Mouse (Mus musculus) left cerebral cortex, adult 18-20 months (tissue): ENCODE results near the gene Ccl24. TPM values are rescaled to one million over a fixed set of nuclear protein-coding genes. Genes with fewer than 3 reads are reported as not detected.
"Not testable (repeated sequence)": the region's sequence is repeated elsewhere in the genome, so short reads cannot be mapped to it uniquely, and the experiment has no call there.

Experiments
- DNase-seq, 2 experiments: peaks; one replicate each; pipeline ENCODE4 v3.0.0; 2021 to 2022; ENCODE audit warnings: low spot score in 2 of 2, mixed read lengths in 1 of 2
- long read RNA-seq, 2 experiments: library from polyadenylated mRNA; stranded (forward); transcript quantifications; one replicate each; pipeline ENCODE4 v2.0.0; 2021
- total RNA-seq, 2 experiments: library from RNA; stranded (reverse); gene quantifications; 2 replicates each; pipeline ENCODE4 v1.2.3; 2021

Gene Ccl24
- total RNA-seq: under 1 TPM in 1 of 2 experiments, not detected in 1; 0.42 TPM
- long read RNA-seq, experiment 1, partial matches to known transcripts: 0 of 1 reads
- long read RNA-seq, experiment 1, other reads (novel, unspliced or antisense): 1 of 1 reads
- long read RNA-seq, experiment 2: 0 reads

DNA sequence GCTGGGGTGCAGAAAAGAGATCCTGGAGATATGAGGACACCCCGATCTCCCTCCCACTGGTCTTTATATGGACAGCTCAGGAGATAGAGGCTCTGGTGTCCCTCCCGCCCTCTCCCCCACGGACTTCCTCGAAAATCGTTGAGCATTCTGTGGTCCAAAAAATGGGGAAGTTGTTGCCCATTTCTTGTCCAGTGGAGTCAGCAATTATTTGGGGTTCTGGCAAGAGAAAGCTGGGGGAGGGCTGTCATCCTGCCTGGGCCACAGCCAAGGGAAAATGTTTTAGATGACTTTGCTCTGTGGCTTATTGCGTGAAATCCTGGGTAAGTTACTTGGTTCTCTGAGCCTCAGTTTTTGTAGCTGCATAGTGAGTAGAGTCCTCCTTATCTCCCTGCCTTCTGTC is at the start of gene Ccl24:
TSS of gene Ccl24 (minus strand) at position 44 of the 400 bp plus-strand sequence.
- no peak for DNase-seq

DNA sequence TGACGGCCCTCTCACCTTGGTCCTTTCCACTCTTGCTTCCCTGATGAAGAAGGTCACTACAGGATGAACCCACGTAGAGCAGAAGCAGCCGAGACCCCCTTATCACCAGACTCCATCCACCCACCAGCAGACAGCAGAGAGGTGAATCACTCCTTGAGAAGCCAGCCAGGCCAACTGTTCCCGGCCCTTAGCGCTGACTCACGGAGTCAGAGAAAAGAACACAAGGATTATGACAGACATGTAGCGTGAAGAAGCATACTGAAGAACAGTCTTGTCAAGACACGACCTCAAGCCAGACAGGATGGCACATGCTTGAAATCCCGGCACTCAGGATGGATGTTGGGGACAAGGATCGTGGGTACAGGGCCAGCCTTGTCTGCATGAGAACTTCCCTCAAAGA is 48.9 kb upstream of the Ccl24 start:
- peak in 1 of 2 experiments; percentile 30 for DNase-seq

DNA sequence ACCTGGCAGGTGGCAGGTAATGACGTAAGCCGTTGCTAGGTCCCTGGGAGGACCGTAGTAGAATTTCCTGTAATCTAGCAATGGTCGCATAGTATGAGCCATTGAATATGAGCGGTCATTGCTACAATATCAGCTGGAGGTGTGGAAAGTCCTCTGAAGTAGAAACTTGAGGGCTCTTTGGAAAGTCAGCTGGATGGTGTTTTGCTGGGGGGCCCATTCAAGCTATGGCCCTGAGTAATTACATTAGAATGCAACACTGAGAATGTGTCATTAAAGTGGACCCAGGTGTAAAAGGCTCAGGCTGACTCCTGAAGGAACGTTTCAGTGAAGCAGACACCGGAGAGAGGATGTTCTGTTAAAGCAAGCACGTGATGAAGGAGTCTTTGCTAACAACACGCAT is 47.7 kb upstream of the Ccl24 start:
- no peak for DNase-seq

DNA sequence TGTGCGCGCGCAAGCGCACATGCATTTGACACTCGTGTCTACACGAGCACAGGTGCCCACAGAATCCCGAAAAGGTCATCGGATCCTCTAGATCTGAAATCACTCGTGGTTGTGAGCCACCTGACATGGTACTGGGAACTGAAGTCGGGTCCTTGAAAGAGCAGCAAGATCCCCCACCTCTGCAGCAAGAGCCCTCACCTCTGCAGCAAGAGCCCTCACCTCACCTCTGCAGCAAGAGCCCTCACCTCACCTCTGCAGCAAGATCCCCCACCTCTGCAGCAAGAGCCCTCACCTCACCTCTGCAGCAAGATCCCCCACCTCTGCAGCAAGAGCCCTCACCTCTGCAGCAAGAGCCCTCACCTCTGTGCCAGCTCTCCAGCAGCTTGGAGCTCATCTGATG is 46.9 kb upstream of the Ccl24 start:
- not testable (repeated sequence) for DNase-seq

DNA sequence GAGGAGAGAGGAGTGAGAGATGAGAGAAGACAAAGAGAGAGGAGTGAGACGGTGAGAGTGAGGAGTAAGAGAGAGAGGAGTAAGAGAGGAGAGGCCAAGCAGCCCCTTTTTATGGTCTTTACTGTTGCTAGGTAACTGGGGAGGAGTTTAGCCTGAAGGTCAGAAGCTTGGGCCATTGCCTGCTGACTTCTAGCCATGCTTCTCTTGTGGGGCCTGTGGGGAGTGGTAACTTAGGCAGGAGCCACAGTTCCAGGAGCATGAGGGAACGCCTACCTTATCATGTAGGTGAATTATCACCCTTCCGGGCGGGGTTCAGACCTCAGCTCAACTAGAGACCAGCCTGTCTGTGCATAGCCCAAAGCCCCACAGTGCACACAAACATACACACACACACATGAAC is 36.9 kb upstream of the Ccl24 start:
- DNase-seq: no peak

DNA sequence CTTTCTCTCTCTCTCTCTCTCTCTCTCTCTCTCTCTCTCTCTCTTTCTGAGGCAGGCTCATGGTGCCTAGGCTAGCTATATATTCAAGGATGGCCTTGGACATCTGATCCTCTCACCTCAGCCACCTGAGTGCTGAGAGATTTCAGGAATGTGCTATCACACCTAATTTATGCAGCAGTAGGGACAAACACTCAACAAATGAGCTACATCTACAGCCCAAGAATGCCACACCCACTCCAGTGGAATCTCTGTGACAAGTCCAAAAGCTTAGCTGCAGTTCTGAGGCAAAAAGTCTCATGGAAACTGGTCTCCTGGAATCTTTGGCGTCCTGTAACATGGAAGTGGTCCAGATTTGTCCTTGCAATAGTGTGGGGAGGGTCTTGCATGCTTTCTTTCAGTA is 34.7 kb upstream of the Ccl24 start:
- DNase-seq: no peak

DNA sequence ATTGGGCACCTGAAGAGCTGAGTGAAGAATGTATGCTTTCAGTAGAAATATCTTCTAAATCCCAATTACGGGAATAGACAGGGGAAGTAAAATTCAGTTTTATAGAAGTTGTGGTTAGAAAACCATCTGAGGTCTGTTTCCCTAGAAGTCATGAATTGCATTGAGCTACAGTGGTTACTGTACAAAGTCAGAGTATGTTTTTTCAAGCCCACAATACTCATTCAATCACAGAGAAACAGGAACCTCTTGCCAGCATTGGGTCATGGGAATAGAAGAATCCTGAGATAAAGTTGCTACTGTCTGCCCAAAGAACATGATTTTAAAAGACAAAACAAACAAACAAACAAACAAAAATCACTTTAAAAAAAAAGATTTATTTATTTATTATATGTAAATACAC is 33.9 kb upstream of the Ccl24 start:
- DNase-seq: not testable (repeated sequence)

DNA sequence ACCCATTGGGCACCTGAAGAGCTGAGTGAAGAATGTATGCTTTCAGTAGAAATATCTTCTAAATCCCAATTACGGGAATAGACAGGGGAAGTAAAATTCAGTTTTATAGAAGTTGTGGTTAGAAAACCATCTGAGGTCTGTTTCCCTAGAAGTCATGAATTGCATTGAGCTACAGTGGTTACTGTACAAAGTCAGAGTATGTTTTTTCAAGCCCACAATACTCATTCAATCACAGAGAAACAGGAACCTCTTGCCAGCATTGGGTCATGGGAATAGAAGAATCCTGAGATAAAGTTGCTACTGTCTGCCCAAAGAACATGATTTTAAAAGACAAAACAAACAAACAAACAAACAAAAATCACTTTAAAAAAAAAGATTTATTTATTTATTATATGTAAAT is 31.8 kb upstream of the Ccl24 start:
- not testable (repeated sequence) for DNase-seq

DNA sequence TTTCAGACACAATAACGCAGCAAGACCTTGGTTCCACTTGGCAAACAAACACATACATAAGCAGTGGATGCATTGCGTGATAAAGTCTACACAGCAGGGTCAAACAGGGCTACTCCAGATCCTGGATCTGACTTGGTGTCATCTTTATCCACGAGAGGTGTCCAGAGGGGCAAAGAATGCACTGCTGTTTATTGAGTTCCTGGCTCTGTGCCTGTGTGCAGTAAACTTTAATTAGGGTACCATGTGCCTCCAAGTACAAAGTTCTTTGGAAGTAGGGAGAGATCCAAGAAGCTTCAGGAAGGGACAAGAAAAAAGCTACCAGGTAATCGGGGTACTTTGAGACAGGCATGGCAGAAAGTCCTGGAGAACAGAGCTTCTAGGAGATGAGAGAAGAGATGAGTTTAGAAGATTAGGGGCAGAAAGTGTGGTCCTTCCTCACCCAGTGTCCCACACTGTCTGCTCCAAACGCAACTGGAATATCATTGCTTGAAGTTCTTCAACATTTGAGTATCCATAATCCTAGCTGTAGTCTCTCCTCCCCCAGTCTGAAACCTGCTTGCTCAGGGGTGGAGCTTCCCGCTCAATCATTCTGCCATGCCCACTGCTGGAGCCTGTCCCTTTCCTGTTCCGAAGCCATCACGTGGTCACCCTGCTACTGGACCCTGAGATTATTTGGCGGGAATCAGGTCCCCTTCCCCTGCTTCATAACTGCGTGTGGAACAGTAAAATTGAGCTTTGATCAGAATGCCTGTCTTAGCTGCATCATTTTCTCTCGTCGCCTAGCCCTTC is 17.3 kb upstream of the Ccl24 start:
- no peak for DNase-seq

DNA sequence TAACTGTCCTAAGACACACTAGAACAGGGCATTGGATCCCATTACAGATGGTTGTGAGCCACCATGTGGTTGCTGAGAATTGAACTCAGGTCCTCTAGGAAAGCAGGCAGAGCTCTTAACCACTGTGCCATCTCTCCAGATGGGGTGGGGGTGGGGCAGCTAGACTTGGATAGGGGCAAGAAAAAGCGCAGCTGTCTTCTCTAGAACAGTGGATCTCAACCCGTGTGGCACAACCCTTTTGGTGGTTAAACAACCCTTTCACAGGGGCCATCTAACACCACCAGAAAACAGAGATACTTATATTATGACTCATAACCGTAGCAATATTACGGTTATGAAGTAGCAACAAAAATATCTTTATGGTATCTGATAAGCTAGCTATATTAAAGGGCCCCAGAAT is 14.9 kb upstream of the Ccl24 start:
- no peak for DNase-seq

DNA sequence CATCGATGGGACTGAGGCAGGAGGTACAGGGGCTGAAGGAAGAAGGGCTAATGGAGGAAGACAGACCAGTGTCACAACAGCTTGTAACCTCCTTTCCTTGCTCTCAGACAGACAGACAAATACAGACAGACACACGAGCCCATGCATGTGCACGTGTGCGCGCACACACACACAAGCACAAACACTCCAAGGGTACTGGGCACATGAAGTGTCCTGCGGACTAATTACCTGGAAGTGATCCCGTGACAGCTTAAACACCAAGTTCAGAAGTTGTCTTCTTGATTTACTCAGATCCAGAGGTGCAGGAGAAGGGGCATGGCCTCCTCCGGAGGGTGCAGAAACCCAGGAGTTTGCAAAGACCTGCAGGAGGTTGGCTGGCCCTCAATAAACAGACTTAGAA is 12.8 kb upstream of the Ccl24 start:
- DNase-seq: no peak

DNA sequence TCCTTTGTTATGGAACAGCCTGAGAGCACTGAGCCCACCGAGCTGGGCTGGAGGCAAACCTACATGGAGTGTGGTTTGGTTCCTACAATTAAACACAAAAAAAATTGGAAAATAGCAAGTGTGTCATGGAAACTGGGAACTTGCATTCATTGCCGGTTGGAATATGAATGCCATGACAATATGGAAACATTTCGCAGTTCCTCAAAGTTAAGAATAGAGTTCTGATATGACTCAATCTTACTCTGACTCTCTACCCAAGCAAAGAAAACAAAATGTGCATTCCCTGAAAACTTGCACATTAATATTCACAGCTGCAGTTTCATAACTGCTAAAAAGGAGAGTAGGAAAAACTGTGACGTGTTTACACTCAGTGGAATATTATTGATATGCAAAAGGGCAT is 9.5 kb upstream of the Ccl24 start:
- DNase-seq: no peak

DNA sequence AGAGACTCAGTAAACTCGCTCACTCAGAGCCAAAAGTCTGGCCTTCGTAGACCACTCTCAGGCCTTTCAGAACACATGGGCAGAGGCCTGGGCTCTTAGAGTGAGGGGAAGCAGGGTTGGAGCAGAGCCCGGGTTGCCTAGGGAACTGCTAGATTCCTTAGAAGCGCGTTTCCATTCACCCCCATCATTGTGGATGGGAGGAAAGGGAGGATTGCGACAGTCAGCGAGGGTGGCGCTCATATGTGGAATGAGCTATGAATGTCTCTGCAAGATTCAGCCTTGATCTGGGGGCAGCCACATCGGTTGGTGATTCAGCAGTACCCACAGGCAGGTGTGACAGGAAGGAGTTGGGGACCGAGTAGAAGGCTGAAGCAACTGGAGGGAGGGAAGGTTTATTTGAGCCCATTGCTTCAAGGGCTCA is 6.5 kb upstream of the Ccl24 start:
- DNase-seq: peak; percentile 15 to 45

DNA sequence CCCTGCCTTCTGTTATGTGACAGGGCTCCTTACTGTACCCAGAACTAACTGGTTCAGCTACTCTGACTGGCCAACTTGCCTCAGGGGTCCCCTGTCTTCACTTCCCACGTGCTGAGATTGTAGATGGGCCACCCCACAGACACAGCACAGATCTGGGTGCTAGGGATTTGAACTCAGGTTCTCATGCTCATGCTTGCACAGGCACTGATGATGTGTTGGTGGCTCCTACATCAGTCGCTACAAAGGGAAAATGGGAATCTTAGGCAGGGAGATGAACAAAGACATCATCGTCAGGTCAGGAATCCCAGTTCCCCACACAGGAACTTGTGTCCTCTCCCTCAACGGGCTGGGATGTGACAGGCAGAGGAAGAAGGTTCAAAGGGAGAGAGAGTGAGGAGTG is 3.2 kb upstream of the Ccl24 start:
- DNase-seq: no peak

DNA sequence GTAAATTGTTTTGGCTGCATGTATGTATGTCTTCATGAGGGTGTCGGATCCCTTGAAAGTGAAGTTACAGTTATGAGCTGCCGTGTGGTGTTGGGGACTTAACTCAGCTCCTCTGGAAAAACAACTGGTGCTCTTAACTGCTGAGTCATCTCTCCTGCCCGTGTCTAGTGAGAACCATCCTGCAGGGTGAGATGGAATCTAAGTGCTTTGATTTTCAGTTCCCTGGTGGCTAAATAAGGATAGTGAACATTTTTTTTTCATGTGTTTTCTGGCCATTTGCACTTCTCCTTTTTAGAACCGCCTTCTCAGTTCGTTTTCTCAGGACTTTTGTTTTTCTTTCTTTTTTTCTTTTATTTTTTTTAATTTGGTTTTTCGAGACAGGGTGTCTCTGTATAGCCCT is 4.2 kb downstream of the Ccl24 start:
- DNase-seq: no peak

DNA sequence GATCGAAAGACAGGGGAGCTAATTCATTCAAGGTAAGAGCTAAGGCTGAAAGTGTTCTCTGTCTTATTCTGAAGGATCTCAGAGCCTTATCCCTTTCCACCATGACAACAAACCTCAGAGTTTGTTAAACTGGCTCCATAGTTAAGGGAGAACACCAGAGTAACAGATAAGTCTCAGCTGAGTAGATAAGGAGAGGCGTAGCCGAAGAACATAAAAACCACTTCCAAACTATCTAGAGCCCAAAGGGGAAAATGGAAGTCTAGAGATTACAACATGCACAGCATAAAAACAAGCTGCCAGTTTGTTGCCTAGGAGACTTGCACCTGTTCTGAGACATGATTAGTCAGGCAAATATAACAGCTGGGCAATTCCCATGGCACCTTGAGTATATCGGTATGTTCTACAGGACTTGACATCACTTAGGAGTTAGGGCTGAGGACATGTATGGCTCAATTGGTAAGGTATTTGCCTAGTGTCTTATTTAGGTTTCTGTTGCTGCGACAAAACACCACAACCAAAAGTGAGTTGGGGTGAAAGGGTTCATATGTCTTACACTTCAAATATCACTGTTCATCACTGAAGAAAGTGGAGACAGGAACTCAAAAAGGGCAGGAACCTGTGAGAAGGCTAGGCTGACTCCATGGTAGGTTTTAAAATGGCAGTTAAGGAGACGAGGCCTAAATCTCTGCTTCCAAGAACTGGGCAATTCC is 5.1 kb downstream of the Ccl24 start:
- no peak for DNase-seq

DNA sequence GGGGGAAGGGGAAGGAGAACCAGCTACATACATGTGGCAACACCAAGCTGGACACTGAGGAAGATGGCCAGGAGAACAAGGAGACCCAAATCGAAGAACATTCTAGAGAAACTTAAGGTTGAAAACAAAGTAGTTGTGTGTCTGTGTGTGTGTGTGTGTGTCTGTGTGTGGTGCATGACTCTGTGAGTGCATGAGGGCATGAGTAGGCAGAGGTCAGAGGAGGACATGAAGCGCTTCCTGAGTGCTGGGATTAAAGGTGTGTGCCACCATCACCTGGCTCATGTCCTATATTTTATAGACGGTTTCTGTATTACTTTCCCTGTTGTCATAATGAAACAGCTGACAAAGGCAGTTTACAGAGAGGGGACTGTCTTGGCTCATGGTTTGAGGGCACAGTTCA is 9.4 kb downstream of the Ccl24 start, which contains the start of gene Ccl26:
TSS of gene Ccl26 (minus strand) at position 101 of the 400 bp plus-strand sequence.
- no peak for DNase-seq

DNA sequence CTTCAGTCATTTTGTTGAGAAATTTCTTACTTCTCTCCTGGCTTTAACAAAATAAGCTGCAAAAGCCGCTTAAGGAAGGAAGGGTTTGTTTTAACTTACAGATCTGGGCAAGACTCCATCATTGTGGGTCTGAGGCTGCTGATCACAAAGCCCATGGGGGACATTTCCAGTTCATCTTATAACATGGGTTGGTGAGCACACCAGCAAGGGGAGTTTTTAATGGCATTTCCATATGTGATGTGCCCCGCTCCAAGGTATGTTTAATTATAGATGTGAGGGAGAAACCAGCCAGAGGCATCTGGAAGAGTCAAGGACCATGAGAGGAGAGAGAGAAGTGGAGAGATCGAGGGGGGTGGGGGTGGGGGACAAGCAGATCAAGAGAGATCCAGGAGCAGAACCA is 15.2 kb downstream of the Ccl24 start:
- DNase-seq: no peak

DNA sequence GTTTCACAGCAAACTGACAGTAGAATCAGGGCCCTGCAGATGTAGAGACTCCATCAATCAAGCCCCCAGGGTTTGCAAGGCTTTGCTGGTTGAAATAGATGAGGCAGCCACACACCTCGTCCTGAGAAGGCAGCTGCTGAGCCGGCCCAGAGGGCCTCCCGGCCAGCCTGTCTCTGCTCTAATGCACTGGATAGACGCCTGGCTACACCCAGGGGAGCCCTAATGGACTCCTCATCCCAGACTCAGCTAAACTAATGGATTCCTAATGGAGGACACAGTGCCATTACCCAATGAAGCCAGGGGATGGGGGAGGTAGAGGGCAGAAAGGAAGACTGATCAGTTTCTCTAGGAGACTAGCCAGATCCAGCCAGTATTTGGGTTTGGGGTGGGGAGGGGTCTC is 15.8 kb downstream of the Ccl24 start:
- DNase-seq: no peak

DNA sequence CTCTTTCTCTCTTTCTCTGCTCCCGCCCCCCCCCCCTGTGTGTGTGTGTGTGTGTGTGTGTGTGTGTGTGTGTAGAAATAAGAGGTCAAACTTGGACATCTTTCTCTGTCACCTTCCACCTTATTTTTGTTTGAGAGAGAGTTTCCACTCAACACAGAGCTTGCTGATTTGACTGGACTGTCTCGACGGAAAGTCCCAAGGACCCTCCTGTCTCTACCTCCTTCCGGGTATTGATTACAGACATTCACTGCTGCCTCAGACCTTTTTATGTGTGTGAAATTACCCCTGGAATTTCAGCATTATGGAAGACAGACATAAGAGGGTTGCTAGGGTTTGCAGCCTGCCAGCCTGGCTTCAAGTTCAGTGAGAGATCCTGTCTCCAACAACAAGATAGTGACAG is 16.6 kb downstream of the Ccl24 start:
- no peak for DNase-seq

DNA sequence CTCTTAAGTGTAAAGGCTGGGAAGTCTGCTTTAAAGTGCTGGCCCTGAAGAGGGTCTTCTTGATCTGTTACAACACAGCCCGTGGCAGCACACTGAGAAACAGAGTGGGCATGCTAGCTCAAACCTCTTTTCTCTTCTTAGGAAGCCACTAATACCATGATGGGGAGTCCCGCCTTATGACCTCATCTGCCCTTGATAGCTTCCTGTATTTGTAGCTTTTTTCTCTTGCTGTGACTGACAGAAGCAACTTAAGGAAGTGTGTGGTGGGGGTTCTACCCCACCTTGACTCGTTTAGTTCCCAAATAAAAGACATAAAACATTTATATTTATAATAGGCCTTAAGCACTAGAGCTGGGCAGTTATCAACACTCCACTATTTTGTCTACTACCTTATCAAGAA is 21.3 kb downstream of the Ccl24 start:
- no peak for DNase-seq

DNA sequence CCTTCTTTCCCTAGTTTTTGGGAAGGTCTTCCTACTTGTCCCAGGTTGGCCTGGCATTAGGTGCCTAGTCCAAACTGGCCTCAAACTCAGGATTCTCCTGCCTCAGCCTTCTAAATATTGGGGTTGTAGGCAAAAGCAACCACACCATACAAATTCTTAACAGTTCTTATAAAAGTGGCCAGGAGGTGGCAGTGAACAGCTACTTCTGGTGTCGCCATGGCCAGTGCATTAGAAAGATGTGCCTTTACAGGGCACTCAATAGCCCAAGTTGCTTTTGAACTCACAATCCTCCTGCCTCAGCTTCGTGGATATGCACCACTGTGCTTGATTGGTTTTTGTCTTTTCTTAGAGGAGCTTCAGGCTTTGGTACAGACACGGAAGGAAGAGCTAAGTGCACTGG is 21.9 kb downstream of the Ccl24 start:
- DNase-seq: peak in 1 of 2 experiments; percentile 32
